Mouse (Mus musculus) hindlimb bud, embryonic 11.5 days (tissue): ENCODE results near the gene Cstl1.
"Not testable (repeated sequence)": the region's sequence is repeated elsewhere in the genome, so short reads cannot be mapped to it uniquely, and the experiment has no call there.

Experiments
- DNase-seq: peaks from one replicate; pipeline ENCODE4 v3.0.0-alpha.2; 2012; ENCODE audit warnings: low read depth, low spot score; ENCODE audit errors: extremely low spot score

The Cstl1 gene

GRCm38 (mm10) chr2:148750058-148750457 is at the start of gene Cstl1:
Gene Cstl1 (plus strand): TSS chr2:148750358.
- no peak for DNase-seq

- DNase-seq, result no peak
Measured at GRCm38 (mm10) chr2:148706409-148707201, 43.6 kb upstream of the Cstl1 start.

- DNase-seq, result no peak
Measured at GRCm38 (mm10) chr2:148707202-148707530, 43.0 kb upstream of the Cstl1 start.

GRCm38 (mm10) chr2:148712326-148712725 is 37.8 kb upstream of the Cstl1 start:
- no peak for DNase-seq

GRCm38 (mm10) chr2:148717072-148717471 is 33.1 kb upstream of the Cstl1 start:
- no peak for DNase-seq

GRCm38 (mm10) chr2:148719271-148719995 is 30.7 kb upstream of the Cstl1 start:
- DNase-seq, result no peak

GRCm38 (mm10) chr2:148731614-148732326 is 18.4 kb upstream of the Cstl1 start:
- DNase-seq, result no peak

- DNase-seq, result peak; percentile 73
Measured at GRCm38 (mm10) chr2:148732327-148733000, 17.7 kb upstream of the Cstl1 start, which contains the start of gene Napb. Gene Napb (minus strand): TSS chr2:148732467.

- DNase-seq, result no peak
Measured at GRCm38 (mm10) chr2:148743001-148743400, 7.2 kb upstream of the Cstl1 start.

- DNase-seq, result no peak
Measured at GRCm38 (mm10) chr2:148743846-148744407, 6.2 kb upstream of the Cstl1 start.

GRCm38 (mm10) chr2:148751893-148752813 is 2.0 kb downstream of the Cstl1 start:
- DNase-seq, result peak; percentile 94

GRCm38 (mm10) chr2:148754310-148754846 is 4.2 kb downstream of the Cstl1 start:
- no peak for DNase-seq

GRCm38 (mm10) chr2:148763648-148764388 is 13.7 kb downstream of the Cstl1 start:
- no peak for DNase-seq

- DNase-seq, result not testable (repeated sequence)
Measured at GRCm38 (mm10) chr2:148771397-148771796, 21.2 kb downstream of the Cstl1 start, which contains the start of gene Cst11. Gene Cst11 (minus strand): TSS chr2:148771497.

- DNase-seq, result no peak
Measured at GRCm38 (mm10) chr2:148781709-148782108, 31.6 kb downstream of the Cstl1 start, which contains the start of gene 8030411F24Rik. Gene 8030411F24Rik (plus strand): TSS chr2:148782009.

- DNase-seq, result no peak
Measured at GRCm38 (mm10) chr2:148789142-148789541, 39.0 kb downstream of the Cstl1 start, which contains the start of gene Cst12. Gene Cst12 (plus strand): TSS chr2:148789361.

- no peak for DNase-seq
Measured at GRCm38 (mm10) chr2:148798485-148798884, 48.3 kb downstream of the Cstl1 start, which contains the start of gene Cst8. Gene Cst8 (plus strand): TSS chr2:148798785.

- no peak for DNase-seq
Measured at GRCm38 (mm10) chr2:148801491-148801921, 51.3 kb downstream of the Cstl1 start.
